Mouse (Mus musculus) heart, embryonic 13.5 days (tissue): Measurements from ENCODE around the gene Cckar. TPM values are rescaled to one million over a fixed set of nuclear protein-coding genes. Genes with fewer than 3 reads are reported as not detected.
A peak's percentile ranks its signal among the peaks of the same experiment; 100 is the strongest.

Experiments
- ATAC-seq: fragments of 200-750 bp; cut with Nextera tagmentation; 2 replicates; pipeline ENCODE4 v1.8.0; 2017; ENCODE audit warnings: moderate TSS enrichment; ENCODE audit not compliant: insufficient number of reproducible peaks, low FRiP score, low TSS enrichment; ENCODE audit errors: extremely low read depth
- H3K27ac ChIP-seq: fragments of 300-500 bp; sonication (generic); replicated peaks from 2 replicates; pipeline ENCODE4 v1.5.1; 2015; ENCODE audit warnings: moderate library complexity, mild to moderate bottlenecking, inconsistent platforms
- H3K27me3 ChIP-seq: fragments of 300-500 bp; sonication (generic); replicated peaks from 2 replicates; pipeline ENCODE4 v1.6.1; 2015; ENCODE audit warnings: mild to moderate bottlenecking, inconsistent platforms
- H3K36me3 ChIP-seq: fragments of 300-500 bp; sonication (generic); 2 replicates; pipeline ENCODE4 v1.6.1; 2015; ENCODE audit warnings: mild to moderate bottlenecking, inconsistent platforms
- H3K4me1 ChIP-seq: fragments of 300-500 bp; sonication (generic); 2 replicates; pipeline ENCODE4 v1.6.1; 2015; ENCODE audit warnings: inconsistent platforms
- H3K4me2 ChIP-seq: fragments of 300-500 bp; sonication (generic); 2 replicates; pipeline ENCODE4 v1.6.1; 2015; ENCODE audit warnings: inconsistent platforms, mild to moderate bottlenecking, moderate library complexity
- H3K4me3 ChIP-seq: fragments of 300-500 bp; sonication (generic); 2 replicates; pipeline ENCODE4 v1.5.1; 2015; ENCODE audit warnings: moderate library complexity, mild to moderate bottlenecking, inconsistent platforms
- H3K9ac ChIP-seq: fragments of 300-500 bp; sonication (generic); 2 replicates; pipeline ENCODE4 v1.6.1; 2015; ENCODE audit warnings: inconsistent platforms, mild to moderate bottlenecking, moderate library complexity
- H3K9me3 ChIP-seq: fragments of 300-500 bp; sonication (generic); 2 replicates; pipeline ENCODE4 v1.6.1; 2016; ENCODE audit warnings: inconsistent platforms
- WGBS: fragments of 180-500 bp; shearing (Covaris S2); methylation state at CpG from one replicate; pipeline ENCODE4 v1.1.7; 2015; ENCODE audit warnings: mixed read lengths; 5-methylcytosine and 5-hydroxymethylcytosine counted together
- polyA plus RNA-seq: library from polyadenylated mRNA; unstranded; fragments of >200 nt; fragmentation: Nextera tagmentation; extraction: Ambion mirVana; gene quantifications from 2 replicates; pipeline ENCODE4 v1.2.1, GENCODE M21; 2015

Gene Cckar
- 3.0 and 3.3 TPM in 2 replicates for polyA plus RNA-seq

- Histone ChIP-seq H3K9ac (peak within 1 kb of the TSS; percentile 14; the same call in 1 of the 2 replicates), H3K36me3 (no peaks in the 10 kb centered on the region), H3K4me2 (no peak within 1 kb of the TSS), H3K27ac (no peak within 1 kb of the TSS), H3K4me1 (no peaks in the 10 kb centered on the region), H3K9me3 (no peaks in the 10 kb centered on the region), H3K4me3 (no peak within 1 kb of the TSS), H3K27me3 (0 out of 2 replicates have a peak, but pooled peaks cover 5% of the 10 kb centered on the region)
- 55% methylated on average over 11 of the region's 11 CpGs for WGBS
- ATAC-seq: no peak
Observed at GRCm38 (mm10) chr5:53707235-53708177, at the start of gene Cckar. Cckar (minus strand) TSS chr5:53707705.

GRCm38 (mm10) chr5:53744061-53744460 is 36.6 kb upstream of the Cckar start:
- no peak overlapping the region for H3K4me3 ChIP-seq
- no peak overlapping the region for H3K27ac ChIP-seq
- H3K9ac ChIP-seq: no peak overlapping the region
- 78% methylated on average over 2 of the region's 2 CpGs for WGBS
- H3K4me1 ChIP-seq: no peaks in the 10 kb centered on the region
- no peaks in the 10 kb centered on the region for H3K9me3 ChIP-seq
- H3K36me3 ChIP-seq: no peaks in the 10 kb centered on the region
- no peak overlapping the region for H3K4me2 ChIP-seq
- no peaks in the 10 kb centered on the region for H3K27me3 ChIP-seq
- no peak for ATAC-seq

- WGBS: 68% methylated on average over 10 of the region's 10 CpGs
- H3K27me3 ChIP-seq: peaks cover 22% of the 10 kb centered on the region
- H3K9ac ChIP-seq: no peak overlapping the region
- no peak overlapping the region for H3K4me2 ChIP-seq
- no peak overlapping the region for H3K27ac ChIP-seq
- no peak overlapping the region for H3K4me3 ChIP-seq
- no peaks in the 10 kb centered on the region for H3K9me3 ChIP-seq
- no peak for ATAC-seq
- no peaks in the 10 kb centered on the region for H3K4me1 ChIP-seq
- H3K36me3 ChIP-seq: no peaks in the 10 kb centered on the region
Observed at GRCm38 (mm10) chr5:53732933-53733332, 25.4 kb upstream of the Cckar start.

DNA sequence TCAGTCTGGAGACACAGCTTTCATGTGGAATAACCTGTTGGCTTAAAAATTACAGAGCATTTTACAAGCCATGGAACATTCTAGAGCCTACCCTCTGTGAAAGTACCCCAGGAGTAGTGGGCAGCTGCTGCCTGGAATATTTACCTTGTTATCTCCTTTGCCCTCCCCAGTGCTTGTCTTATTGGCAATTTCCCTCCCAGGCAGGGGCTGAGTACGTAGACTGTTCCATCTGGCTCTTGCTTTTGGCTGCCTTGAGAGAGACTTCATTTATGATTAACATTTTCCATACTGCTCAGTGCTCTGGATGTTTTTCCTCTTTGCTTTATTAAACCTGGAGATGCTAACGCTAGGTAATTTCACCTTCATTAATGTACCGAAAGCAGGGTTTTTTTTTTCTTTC is 20.1 kb upstream of the Cckar start:
- Histone ChIP-seq H3K4me1 (peaks cover 14% of the 10 kb centered on the region), H3K4me2 (no peak overlapping the region), H3K27ac (no peak overlapping the region), H3K36me3 (no peaks in the 10 kb centered on the region), H3K4me3 (no peak overlapping the region), H3K9me3 (no peaks in the 10 kb centered on the region), H3K9ac (no peak overlapping the region), H3K27me3 (peaks cover 17% of the 10 kb centered on the region; the same call in 1 of the 2 replicates)
- WGBS: 71% methylated on average over 3 of the region's 3 CpGs
- no peak for ATAC-seq

DNA sequence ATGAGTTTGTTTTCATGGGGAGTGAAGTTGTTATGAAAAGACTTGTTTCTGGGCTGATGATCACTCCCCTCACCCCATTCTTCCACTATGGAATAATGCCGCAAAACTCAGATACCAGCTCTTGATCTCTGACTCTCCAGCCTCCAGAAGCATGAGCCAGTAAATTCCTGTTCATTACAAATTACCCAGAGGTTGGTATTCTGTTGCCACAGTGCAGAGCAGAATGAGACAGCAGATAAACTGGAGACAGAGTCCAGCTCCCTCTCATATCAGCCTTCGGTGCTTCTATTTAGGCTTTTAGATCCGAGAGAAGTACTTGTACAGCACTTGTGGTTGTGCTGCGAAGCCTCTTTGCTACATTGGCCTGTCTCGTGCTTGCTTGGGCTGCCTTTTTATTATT is 18.5 kb upstream of the Cckar start:
- Histone ChIP-seq H3K4me1 (peaks cover 14% of the 10 kb centered on the region), H3K36me3 (no peaks in the 10 kb centered on the region), H3K9me3 (no peaks in the 10 kb centered on the region), H3K4me2 (0 out of 2 replicates have a peak overlapping the region, but pooled peaks have one; percentile 6), H3K9ac (no peak overlapping the region), H3K4me3 (no peak overlapping the region), H3K27me3 (peaks cover 9% of the 10 kb centered on the region; the same call in 1 of the 2 replicates), H3K27ac (no peak overlapping the region)
- 27% methylated on average over 5 of the region's 5 CpGs for WGBS
- ATAC-seq: no peak

GRCm38 (mm10) chr5:53716462-53716861 is 9.0 kb upstream of the Cckar start:
- no peaks in the 10 kb centered on the region for H3K27me3 ChIP-seq
- ATAC-seq: no peak
- H3K4me1 ChIP-seq: no peaks in the 10 kb centered on the region
- H3K4me2 ChIP-seq: no peak overlapping the region
- WGBS: 45% methylated on average over 5 of the region's 5 CpGs
- no peak overlapping the region for H3K9ac ChIP-seq
- no peak overlapping the region for H3K4me3 ChIP-seq
- H3K27ac ChIP-seq: no peak overlapping the region
- no peaks in the 10 kb centered on the region for H3K36me3 ChIP-seq
- no peaks in the 10 kb centered on the region for H3K9me3 ChIP-seq

DNA sequence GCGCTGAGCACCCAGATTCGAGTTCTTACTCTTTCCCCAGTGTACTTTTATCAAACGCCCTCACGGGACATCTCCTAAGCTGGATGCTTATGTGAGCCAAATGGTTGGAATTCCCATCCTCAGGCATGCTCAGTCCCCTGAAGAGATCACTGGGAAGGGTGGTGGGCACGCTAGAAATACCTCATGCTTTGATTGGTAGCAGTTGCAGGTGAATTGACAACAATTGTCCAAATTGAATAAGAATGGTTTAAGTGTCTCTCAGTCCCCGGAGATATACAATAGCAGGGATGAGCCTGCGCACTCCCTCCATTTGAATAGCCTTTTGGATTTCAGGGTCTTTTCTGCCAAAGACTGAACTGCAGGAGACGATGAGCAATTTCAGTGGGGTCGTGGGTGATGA is 3.8 kb upstream of the Cckar start:
- WGBS: 61% methylated on average over 9 of the region's 9 CpGs
- Histone ChIP-seq H3K4me3 (no peak overlapping the region), H3K4me1 (no peaks in the 10 kb centered on the region), H3K9ac (no peak overlapping the region), H3K9me3 (no peaks in the 10 kb centered on the region), H3K36me3 (no peaks in the 10 kb centered on the region), H3K27ac (no peak overlapping the region), H3K27me3 (0 out of 2 replicates have a peak, but pooled peaks cover 5% of the 10 kb centered on the region), H3K4me2 (no peak overlapping the region)
- no peak for ATAC-seq

GRCm38 (mm10) chr5:53708191-53708590 is 686 bp upstream of the Cckar start:
- Histone ChIP-seq H3K9ac (no peak overlapping the region), H3K4me3 (no peak overlapping the region), H3K27ac (no peak overlapping the region), H3K4me2 (no peak overlapping the region), H3K36me3 (no peaks in the 10 kb centered on the region), H3K27me3 (0 out of 2 replicates have a peak, but pooled peaks cover 5% of the 10 kb centered on the region), H3K9me3 (no peaks in the 10 kb centered on the region), H3K4me1 (no peaks in the 10 kb centered on the region)
- 74% methylated on average over 4 of the region's 4 CpGs for WGBS
- ATAC-seq: no peak

DNA sequence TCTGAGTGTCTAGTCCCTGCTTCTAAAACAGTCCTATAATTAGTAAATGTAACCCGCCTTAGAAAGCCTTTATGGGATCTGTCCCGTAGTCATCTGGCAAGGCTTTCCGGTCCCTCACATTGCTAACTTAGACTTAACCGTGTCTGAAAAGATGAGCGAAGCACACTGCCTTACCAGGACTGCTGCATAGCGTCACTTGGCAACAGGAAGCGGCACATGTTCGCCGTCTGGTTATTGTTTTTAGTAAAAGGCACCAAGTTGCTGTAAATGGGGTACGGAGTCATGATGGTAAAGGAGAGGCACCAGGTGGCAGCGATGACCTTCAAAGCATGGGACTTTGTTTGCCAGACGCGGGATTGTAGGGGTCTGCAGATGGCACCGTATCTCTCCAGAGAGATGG is 4.8 kb downstream of the Cckar start:
- 82% methylated on average over 14 of the region's 14 CpGs for WGBS
- Histone ChIP-seq H3K4me2 (no peak overlapping the region), H3K9me3 (no peaks in the 10 kb centered on the region), H3K9ac (no peak overlapping the region), H3K4me3 (no peak overlapping the region), H3K36me3 (no peaks in the 10 kb centered on the region), H3K27ac (no peak overlapping the region), H3K4me1 (no peaks in the 10 kb centered on the region), H3K27me3 (0 out of 2 replicates have a peak, but pooled peaks cover 3% of the 10 kb centered on the region)
- no peak for ATAC-seq

- no peak overlapping the region for H3K27ac ChIP-seq
Observed at GRCm38 (mm10) chr5:53697794-53698193, 9.7 kb downstream of the Cckar start.

GRCm38 (mm10) chr5:53696701-53697100 is 10.8 kb downstream of the Cckar start:
- 61% methylated on average over 3 of the region's 3 CpGs for WGBS

More at GRCm38 (mm10) chr5:53697794-53698193, 9.7 kb downstream of the Cckar start:
- Histone ChIP-seq H3K9me3 (no peaks in the 10 kb centered on the region), H3K4me3 (no peak overlapping the region), H3K4me2 (no peak overlapping the region), H3K9ac (no peak overlapping the region), H3K4me1 (no peaks in the 10 kb centered on the region), H3K27me3 (0 out of 2 replicates have a peak, but pooled peaks cover 3% of the 10 kb centered on the region), H3K36me3 (no peaks in the 10 kb centered on the region)
- ATAC-seq: no peak
- 66% methylated on average over 9 of the region's 9 CpGs for WGBS

More at GRCm38 (mm10) chr5:53696701-53697100, 10.8 kb downstream of the Cckar start:
- no peak overlapping the region for H3K27ac ChIP-seq
- H3K9ac ChIP-seq: no peak overlapping the region
- no peaks in the 10 kb centered on the region for H3K36me3 ChIP-seq
- no peaks in the 10 kb centered on the region for H3K9me3 ChIP-seq
- no peak overlapping the region for H3K4me2 ChIP-seq
- no peaks in the 10 kb centered on the region for H3K4me1 ChIP-seq
- no peak overlapping the region for H3K4me3 ChIP-seq
- ATAC-seq: no peak
- H3K27me3 ChIP-seq: no peaks in the 10 kb centered on the region
